Comparison of ENCODE assay signal across 21 mouse cellular contexts in genomic region chr15:28640349-28640748, GRCm38 (mm10).
DNase-seq lines count a peak whose midpoint lies in the region; ATAC-seq and TF ChIP-seq lines count a peak whose summit lies in the region.
"Had no signal": no experiment of that assay in that cellular context is flagged by ENCODE, and none has a peak within 500 bp of the region (broad histone marks: within the 10 kb centered on the region; RNA-seq: fewer than 3 reads in every experiment).

No protein-coding gene starts in this region.

- ATAC-seq in forebrain, embryonic 12.5 days (ENCODE audit: low FRiP score) = 0 out of 2 replicates have a peak, but pooled peaks have one; percentile 23
- peak; percentile 78 for ATAC-seq in midbrain, embryonic 13.5 days
- ATAC-seq in midbrain, postnatal 0 days (ENCODE audit: low FRiP score) = no peak
- ATAC-seq: forebrain, embryonic 15.5 days; intestine, embryonic 16.5 days had no signal

- no peaks in the 10 kb centered on the region for H3K36me3 ChIP-seq in forebrain, embryonic 12.5 days (replicated peaks)
- H3K36me3 ChIP-seq in forebrain, embryonic 10.5 days (replicated peaks) = no peaks in the 10 kb centered on the region
- no peaks in the 10 kb centered on the region for H3K36me3 ChIP-seq in midbrain, embryonic 13.5 days
- H3K36me3 ChIP-seq in midbrain, postnatal 0 days (ENCODE audit: insufficient read depth, low read length) = no peaks in the 10 kb centered on the region
- H3K36me3 ChIP-seq: embryonic facial prominence, embryonic 15.5 days; forebrain, embryonic 15.5 days; heart, embryonic 10.5 days; hindbrain, embryonic 13.5 days had no signal

- DNase-seq in forebrain, embryonic 10.5 days (ENCODE audit: extremely low spot score, low spot score) = no peak
- DNase-seq in retina, postnatal 1 day = peak; percentile 12
- DNase-seq in retina, embryonic 14.5 days (ENCODE audit: low spot score) = no peak
- peak; percentile 5 for DNase-seq in midbrain, postnatal 0 days (ENCODE audit: low spot score)
- no peak for DNase-seq in adrenal gland, postnatal 10 days
- DNase-seq in heart, postnatal 25 days (ENCODE audit: low spot score) = no peak
- DNase-seq: adrenal gland, postnatal 14 days; cerebellum, adult 11-12 months; cerebellum, adult 9-10 months; cerebellum, postnatal 25 days; gastrocnemius, postnatal 10 days; heart, adult 18-20 months; heart, postnatal 10 days had no signal

- H3K9me3 ChIP-seq in forebrain, embryonic 12.5 days = no peaks in the 10 kb centered on the region
- H3K9me3 ChIP-seq in forebrain, embryonic 10.5 days = no peaks in the 10 kb centered on the region
- H3K9me3 ChIP-seq in midbrain, embryonic 13.5 days = no peaks in the 10 kb centered on the region
- H3K9me3 ChIP-seq in midbrain, postnatal 0 days (ENCODE audit: low read length) = no peaks in the 10 kb centered on the region
- H3K9me3 ChIP-seq: embryonic facial prominence, embryonic 15.5 days; forebrain, embryonic 15.5 days; heart, embryonic 10.5 days; hindbrain, embryonic 13.5 days had no signal

- no peak overlapping the region for H3K4me3 ChIP-seq in forebrain, embryonic 12.5 days (replicated peaks)
- H3K4me3 ChIP-seq in forebrain, embryonic 10.5 days = no peak overlapping the region
- H3K4me3 ChIP-seq in midbrain, embryonic 13.5 days (replicated peaks) = no peak overlapping the region
- no peak overlapping the region for H3K4me3 ChIP-seq in midbrain, postnatal 0 days (ENCODE audit: low read depth, low read length)
- H3K4me3 ChIP-seq: embryonic facial prominence, embryonic 15.5 days; erythroblast, embryonic 14.5 days; forebrain, embryonic 15.5 days; heart, embryonic 10.5 days; hindbrain, embryonic 13.5 days had no signal

- H3K4me2 ChIP-seq in forebrain, embryonic 12.5 days = no peak overlapping the region
- H3K4me2 ChIP-seq in midbrain, embryonic 13.5 days (replicated peaks) = no peak overlapping the region
- H3K4me2 ChIP-seq in midbrain, postnatal 0 days (ENCODE audit: low read depth, low read length, poor library complexity, severe bottlenecking) = no peak overlapping the region
- H3K4me2 ChIP-seq: embryonic facial prominence, embryonic 15.5 days; forebrain, embryonic 15.5 days; hindbrain, embryonic 13.5 days had no signal

- no peak overlapping the region for H3K27ac ChIP-seq in forebrain, embryonic 12.5 days
- no peak overlapping the region for H3K27ac ChIP-seq in forebrain, embryonic 10.5 days
- H3K27ac ChIP-seq in midbrain, embryonic 13.5 days = no peak overlapping the region
- H3K27ac ChIP-seq in midbrain, postnatal 0 days (ENCODE audit: low read depth, low read length) = no peak overlapping the region
- H3K27ac ChIP-seq: embryonic facial prominence, embryonic 15.5 days; forebrain, embryonic 15.5 days; heart, embryonic 10.5 days; hindbrain, embryonic 13.5 days had no signal

- H3K27me3 ChIP-seq in forebrain, embryonic 12.5 days = no peaks in the 10 kb centered on the region
- H3K27me3 ChIP-seq in forebrain, embryonic 10.5 days (ENCODE audit: poor library complexity, severe bottlenecking) = no peaks in the 10 kb centered on the region
- H3K27me3 ChIP-seq in midbrain, embryonic 13.5 days = peaks cover 16% of the 10 kb centered on the region; the same call in 1 of the 2 replicates
- H3K27me3 ChIP-seq in midbrain, postnatal 0 days (ENCODE audit: insufficient read depth, low read length) = no peaks in the 10 kb centered on the region
- H3K27me3 ChIP-seq: embryonic facial prominence, embryonic 15.5 days; forebrain, embryonic 15.5 days; hindbrain, embryonic 13.5 days had no signal

- H3K4me1 ChIP-seq in forebrain, embryonic 12.5 days = peaks cover 11% of the 10 kb centered on the region; the same call in 1 of the 2 replicates
- peaks cover 18% of the 10 kb centered on the region for H3K4me1 ChIP-seq in forebrain, embryonic 10.5 days
- peaks cover 10% of the 10 kb centered on the region for H3K4me1 ChIP-seq in midbrain, embryonic 13.5 days (replicated peaks)
- H3K4me1 ChIP-seq in midbrain, postnatal 0 days (ENCODE audit: insufficient read depth, low read length) = no peaks in the 10 kb centered on the region
- H3K4me1 ChIP-seq: embryonic facial prominence, embryonic 15.5 days; forebrain, embryonic 15.5 days; heart, embryonic 10.5 days; hindbrain, embryonic 13.5 days had no signal

- 6% methylated on average over 3 of the region's 3 CpGs for WGBS in forebrain, embryonic 12.5 days
- 17% methylated on average over 3 of the region's 3 CpGs for WGBS in forebrain, embryonic 10.5 days
- WGBS in midbrain, embryonic 13.5 days = 7% methylated on average over 3 of the region's 3 CpGs
- WGBS in midbrain, postnatal 0 days = 15% methylated on average over 3 of the region's 3 CpGs

- intact Hi-C loops in heart, postnatal 25 days (cut with DNase I) = no loop called here

- H3K9ac ChIP-seq in forebrain, embryonic 12.5 days = no peak overlapping the region
- H3K9ac ChIP-seq in midbrain, embryonic 13.5 days (replicated peaks) = no peak overlapping the region
- H3K9ac ChIP-seq in midbrain, postnatal 0 days (replicated peaks; ENCODE audit: low read length, poor library complexity, severe bottlenecking) = no peak overlapping the region
- H3K9ac ChIP-seq: embryonic facial prominence, embryonic 15.5 days; forebrain, embryonic 15.5 days; hindbrain, embryonic 13.5 days had no signal

- TF ChIP-seq CTCF in midbrain, postnatal 0 days (IDR thresholded peaks at IDR 0.05) = no peak

Comparison
In these comparisons a context has a peak if more than half of its experiments do, and no peak if none do; other contexts are left out.
1. DNase-seq: peak in retina, postnatal 1 day (single experiment) and midbrain, postnatal 0 days (single experiment); none in forebrain, embryonic 10.5 days (single experiment), retina, embryonic 14.5 days (single experiment), adrenal gland, postnatal 10 days (single experiment) and heart, postnatal 25 days (single experiment).